Mouse (Mus musculus) hindbrain, embryonic 13.5 days (tissue): ENCODE measurements around the gene Lhx3. TPM values are rescaled to one million over a fixed set of nuclear protein-coding genes. Genes with fewer than 3 reads are reported as not detected.
A peak's percentile ranks its signal among the peaks of the same experiment; 100 is the strongest.

ENCODE experiments used
- ATAC-seq: fragments of 200-750 bp; cut with Nextera tagmentation; 2 replicates; pipeline ENCODE4 v1.8.0; 2017; ENCODE audit warnings: moderate TSS enrichment; ENCODE audit not compliant: low FRiP score
- H3K27ac ChIP-seq: fragments of 300-500 bp; sonication (generic); 2 replicates; pipeline ENCODE4 v1.5.1; 2015; ENCODE audit warnings: inconsistent platforms, mild to moderate bottlenecking, moderate library complexity
- H3K27me3 ChIP-seq: fragments of 300-500 bp; sonication (generic); 2 replicates; pipeline ENCODE4 v1.6.1; 2015; ENCODE audit warnings: mild to moderate bottlenecking, inconsistent platforms
- H3K36me3 ChIP-seq: fragments of 300-500 bp; sonication (generic); 2 replicates; pipeline ENCODE4 v1.6.1; 2015; ENCODE audit warnings: mild to moderate bottlenecking, inconsistent platforms
- H3K4me1 ChIP-seq: fragments of 300-500 bp; sonication (generic); replicated peaks from 2 replicates; pipeline ENCODE4 v1.6.1; 2015; ENCODE audit warnings: inconsistent platforms
- H3K4me2 ChIP-seq: fragments of 300-500 bp; sonication (generic); 2 replicates; pipeline ENCODE4 v1.6.1; 2015; ENCODE audit warnings: inconsistent platforms, mild to moderate bottlenecking, moderate library complexity
- H3K4me3 ChIP-seq: fragments of 300-500 bp; sonication (generic); 2 replicates; pipeline ENCODE4 v1.5.1; 2015; ENCODE audit warnings: mild to moderate bottlenecking, inconsistent platforms
- H3K9ac ChIP-seq: fragments of 300-500 bp; sonication (generic); 2 replicates; pipeline ENCODE4 v1.6.1; 2015; ENCODE audit warnings: mild to moderate bottlenecking, inconsistent platforms
- H3K9me3 ChIP-seq: fragments of 300-500 bp; sonication (generic); 2 replicates; pipeline ENCODE4 v1.6.1; 2016; ENCODE audit warnings: inconsistent platforms
- WGBS: fragments of 180-500 bp; shearing (Covaris S2); methylation state at CpG from one replicate; pipeline ENCODE4 v1.1.7; 2015; 5-methylcytosine and 5-hydroxymethylcytosine counted together
- polyA plus RNA-seq: library from polyadenylated mRNA; unstranded; fragments of >200 nt; fragmentation: Nextera tagmentation; extraction: Ambion mirVana; gene quantifications from 2 replicates; pipeline ENCODE4 v1.2.1, GENCODE M21; 2015

Lhx3 gene
- polyA plus RNA-seq, 1 experiment from 2014 or later = 5.2 TPM

DNA sequence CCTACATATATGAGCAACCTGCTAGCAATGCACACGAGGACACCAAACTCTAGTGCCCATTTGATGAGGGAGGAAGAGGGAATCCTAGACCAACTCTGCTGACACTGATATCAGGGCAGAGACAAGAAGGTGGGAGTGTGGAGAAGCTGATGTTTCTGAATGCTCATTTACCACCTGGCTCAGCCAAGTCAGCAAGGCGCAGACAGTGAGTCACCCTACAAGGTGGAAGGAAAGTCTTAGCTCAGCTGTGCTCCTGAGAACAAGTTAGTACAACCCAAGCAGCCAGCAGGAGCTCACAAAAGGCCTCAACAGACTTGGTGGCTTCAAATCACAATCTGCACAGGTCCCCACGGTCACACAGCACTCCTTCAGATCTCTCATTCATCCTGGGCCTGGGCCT lies 23.3 kb upstream of the Lhx3 start:
- ATAC-seq = no peak

DNA sequence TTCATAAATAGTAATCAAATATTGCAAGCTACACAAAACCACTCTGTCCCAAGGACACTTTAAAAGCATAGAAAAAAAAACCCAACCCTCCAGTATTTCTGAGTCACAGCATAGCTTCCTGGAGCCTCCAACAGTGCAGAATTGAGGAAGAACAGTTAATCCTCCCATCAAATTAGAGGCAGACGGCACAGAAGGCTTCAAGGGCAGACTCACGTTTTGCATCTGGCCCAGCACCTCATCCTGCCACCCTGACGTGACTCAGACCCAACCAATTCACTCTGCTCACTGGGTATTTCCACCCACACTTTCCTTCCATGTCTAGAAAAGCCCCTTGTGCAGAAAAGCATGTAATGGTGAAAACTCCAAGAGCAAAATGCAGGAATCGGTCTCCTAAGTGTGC lies 22.2 kb upstream of the Lhx3 start:
- no peaks in the 10 kb centered on the region for H3K9me3 ChIP-seq
- no peaks in the 10 kb centered on the region for H3K27me3 ChIP-seq
- 71% methylated on average over 4 of the region's 4 CpGs for WGBS
- H3K4me1 ChIP-seq = peaks cover 10% of the 10 kb centered on the region
- no peak overlapping the region for H3K27ac ChIP-seq
- no peak overlapping the region for H3K4me3 ChIP-seq
- no peak overlapping the region for H3K4me2 ChIP-seq
- ATAC-seq = no peak
- H3K9ac ChIP-seq = no peak overlapping the region
- peaks cover 8% of the 10 kb centered on the region for H3K36me3 ChIP-seq

More for the DNA sequence above, 23.3 kb upstream of the Lhx3 start:
- peaks cover 21% of the 10 kb centered on the region for H3K4me1 ChIP-seq
- H3K27me3 ChIP-seq = no peaks in the 10 kb centered on the region
- H3K9me3 ChIP-seq = no peaks in the 10 kb centered on the region
- no peak overlapping the region for H3K9ac ChIP-seq
- H3K4me2 ChIP-seq = no peak overlapping the region
- H3K27ac ChIP-seq = no peak overlapping the region
- H3K36me3 ChIP-seq = peaks cover 1% of the 10 kb centered on the region; the same call in 1 of the 2 replicates
- no peak overlapping the region for H3K4me3 ChIP-seq
- WGBS = 88% methylated on average over 3 of the region's 3 CpGs

DNA sequence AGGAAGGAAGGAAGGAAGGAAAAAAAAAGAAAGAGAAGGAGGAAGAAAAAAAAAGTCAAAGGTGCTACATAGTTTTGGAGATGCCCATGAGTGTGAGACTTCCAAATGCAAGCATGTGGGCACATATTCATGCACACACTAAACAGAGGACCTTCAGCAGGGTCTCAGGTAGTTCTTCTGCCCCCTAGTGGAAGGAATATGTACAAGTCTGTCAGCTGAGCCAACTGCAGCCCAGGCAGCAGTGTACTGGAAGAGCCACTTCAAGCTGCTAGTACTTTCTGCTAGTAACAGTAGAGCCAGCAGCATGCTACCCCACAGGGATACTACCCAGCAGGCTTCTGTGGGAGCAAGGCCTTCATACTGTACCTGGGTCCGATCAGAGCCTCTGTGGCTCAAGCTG lies 19.7 kb upstream of the Lhx3 start:
- 67% methylated on average over 1 of the region's 1 CpGs for WGBS
- H3K9ac ChIP-seq = no peak overlapping the region
- ATAC-seq = peak; percentile 73

DNA sequence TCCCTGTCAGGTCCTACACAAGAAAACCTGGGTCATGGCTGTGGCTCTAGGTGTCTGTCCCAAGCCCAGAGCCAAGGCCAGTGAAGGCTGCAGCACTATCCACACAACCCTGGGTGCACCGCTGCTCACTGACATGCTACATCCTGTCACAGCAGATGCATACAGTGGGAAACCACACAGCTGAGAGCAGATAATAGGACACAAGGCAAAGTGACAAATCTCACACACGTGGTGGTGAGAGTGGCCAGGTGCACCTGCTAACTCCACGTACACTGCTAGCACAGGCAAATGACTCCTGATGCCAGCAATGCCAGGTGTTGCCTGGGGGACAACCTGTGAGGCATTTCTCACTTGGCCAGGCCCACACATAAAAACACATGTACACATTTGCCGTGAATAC lies 17.2 kb upstream of the Lhx3 start:
- Histone ChIP-seq H3K27me3 (no peaks in the 10 kb centered on the region), H3K4me2 (no peak overlapping the region), H3K36me3 (peaks cover 52% of the 10 kb centered on the region), H3K27ac (no peak overlapping the region), H3K9ac (no peak overlapping the region), H3K4me1 (no peaks in the 10 kb centered on the region), H3K9me3 (no peaks in the 10 kb centered on the region), H3K4me3 (no peak overlapping the region)
- 94% methylated on average over 4 of the region's 4 CpGs for WGBS
- no peak for ATAC-seq

More for the DNA sequence above, 19.7 kb upstream of the Lhx3 start:
- no peaks in the 10 kb centered on the region for H3K27me3 ChIP-seq
- no peaks in the 10 kb centered on the region for H3K9me3 ChIP-seq
- H3K4me1 ChIP-seq = no peaks in the 10 kb centered on the region
- no peak overlapping the region for H3K4me2 ChIP-seq
- H3K27ac ChIP-seq = no peak overlapping the region
- peaks cover 28% of the 10 kb centered on the region for H3K36me3 ChIP-seq
- no peak overlapping the region for H3K4me3 ChIP-seq

DNA sequence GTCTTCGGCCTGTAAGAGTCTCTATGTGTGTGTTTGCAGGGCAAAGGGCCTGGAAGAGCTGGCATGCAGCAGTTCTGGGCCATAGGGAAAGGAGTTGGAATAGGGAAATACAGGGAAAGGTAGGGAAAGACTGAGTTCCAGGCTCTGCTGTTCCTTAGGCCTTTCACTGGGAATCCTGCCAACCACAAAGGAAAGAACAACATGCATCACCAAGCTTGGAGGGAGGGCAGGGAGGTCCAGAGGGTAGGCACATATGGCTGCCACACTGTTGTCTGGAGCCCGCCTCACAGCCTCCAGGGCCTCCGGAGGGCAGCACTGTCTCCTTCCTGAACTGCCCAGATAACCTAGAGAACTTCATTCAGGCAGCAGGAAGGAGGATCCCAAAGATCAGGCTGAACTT lies 15.9 kb upstream of the Lhx3 start:
- H3K9me3 ChIP-seq = no peaks in the 10 kb centered on the region
- 89% methylated on average over 3 of the region's 3 CpGs for WGBS
- H3K9ac ChIP-seq = 0 out of 2 replicates have a peak overlapping the region, but pooled peaks have one; percentile 19
- no peak overlapping the region for H3K27ac ChIP-seq
- no peak for ATAC-seq
- H3K36me3 ChIP-seq = peaks cover 65% of the 10 kb centered on the region
- H3K4me2 ChIP-seq = no peak overlapping the region
- H3K4me1 ChIP-seq = no peaks in the 10 kb centered on the region
- H3K4me3 ChIP-seq = no peak overlapping the region
- H3K27me3 ChIP-seq = no peaks in the 10 kb centered on the region

DNA sequence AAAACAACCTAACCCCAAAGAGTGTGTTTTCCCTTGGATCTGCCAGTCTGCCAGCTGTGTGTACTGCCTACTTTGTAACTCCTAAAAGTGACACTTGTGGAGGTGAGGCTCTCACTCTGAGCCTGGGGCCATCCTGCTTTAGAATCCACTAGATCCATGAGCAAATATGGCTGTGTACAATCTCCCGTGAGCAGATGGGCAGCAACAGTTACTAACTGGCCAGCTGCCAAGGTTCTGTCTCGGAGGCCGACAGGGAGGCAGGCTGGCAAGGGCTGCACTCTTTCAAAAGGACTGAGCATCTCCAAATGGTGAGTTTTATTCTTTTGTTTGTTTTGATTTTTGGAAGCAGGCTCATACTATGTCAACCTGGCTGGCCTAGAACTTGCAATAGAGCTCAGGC lies 6.4 kb upstream of the Lhx3 start:
- Histone ChIP-seq H3K4me2 (no peak overlapping the region), H3K4me3 (no peak overlapping the region), H3K9ac (no peak overlapping the region), H3K9me3 (peaks cover 6% of the 10 kb centered on the region; the same call in 1 of the 2 replicates), H3K27ac (0 out of 2 replicates have a peak overlapping the region, but pooled peaks have one; percentile 6), H3K27me3 (peaks cover 6% of the 10 kb centered on the region; the same call in 1 of the 2 replicates), H3K4me1 (peaks cover 6% of the 10 kb centered on the region), H3K36me3 (peaks cover 81% of the 10 kb centered on the region)
- no peak for ATAC-seq
- WGBS = 25% methylated on average over 3 of the region's 3 CpGs

DNA sequence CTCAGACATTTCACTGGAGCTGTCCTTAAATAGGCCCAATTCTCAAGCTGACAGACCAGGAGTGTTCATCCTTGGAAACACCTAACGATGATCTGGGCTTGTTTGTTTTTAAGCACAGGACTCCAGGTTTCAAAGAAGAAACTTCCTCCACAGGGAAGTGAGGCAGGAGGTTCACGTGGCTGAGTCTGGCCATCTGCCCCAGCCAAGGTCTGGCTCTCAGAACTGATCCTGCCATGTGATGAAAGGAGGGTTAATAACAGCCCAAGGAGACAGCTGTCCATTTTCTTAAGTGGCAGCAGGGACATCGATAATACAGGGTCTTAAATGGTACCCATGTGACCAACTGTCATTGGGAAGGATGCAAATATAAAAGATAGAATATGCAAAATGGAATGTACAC lies 1.5 kb upstream of the Lhx3 start:
- 66% methylated on average over 3 of the region's 3 CpGs for WGBS
- ATAC-seq = no peak
- Histone ChIP-seq H3K4me2 (no peak overlapping the region), H3K9me3 (peaks cover 6% of the 10 kb centered on the region; the same call in 1 of the 2 replicates), H3K4me3 (no peak overlapping the region), H3K4me1 (peaks cover 27% of the 10 kb centered on the region), H3K27ac (no peak overlapping the region), H3K27me3 (peaks cover 54% of the 10 kb centered on the region), H3K36me3 (peaks cover 46% of the 10 kb centered on the region), H3K9ac (no peak overlapping the region)

DNA sequence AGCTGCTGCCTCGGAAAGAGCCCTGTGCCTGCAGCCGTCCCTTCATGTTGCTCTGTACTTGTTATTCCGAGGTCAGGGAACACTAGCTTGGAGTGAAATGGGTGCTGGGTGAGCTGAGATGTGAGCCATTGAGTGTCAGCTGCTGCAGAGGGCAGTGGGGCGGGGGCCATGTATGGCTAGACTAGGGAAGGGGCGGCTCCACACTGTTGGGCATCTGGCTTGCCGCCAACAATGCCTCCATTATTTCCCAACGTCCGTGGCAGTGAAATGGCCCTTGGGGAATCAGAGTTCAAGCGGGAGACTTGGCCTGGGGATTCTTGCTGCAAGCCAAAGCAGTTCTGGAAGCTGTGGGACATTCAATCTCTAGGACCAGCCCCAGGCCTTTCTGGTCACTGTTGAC lies 530 bp downstream of the Lhx3 start:
- Histone ChIP-seq H3K4me1 (peaks cover 33% of the 10 kb centered on the region), H3K9ac (0 out of 2 replicates have a peak overlapping the region, but pooled peaks have one; percentile 19), H3K4me3 (peak overlapping the region; percentile 30; the same call in 1 of the 2 replicates), H3K9me3 (peaks cover 6% of the 10 kb centered on the region; the same call in 1 of the 2 replicates), H3K4me2 (no peak overlapping the region), H3K27ac (0 out of 2 replicates have a peak overlapping the region, but pooled peaks have one; percentile 23), H3K27me3 (peaks cover 73% of the 10 kb centered on the region), H3K36me3 (peaks cover 31% of the 10 kb centered on the region)
- ATAC-seq = peak; percentile 36; the same call in 1 of the 2 replicates
- WGBS = 5% methylated on average over 9 of the region's 9 CpGs

DNA sequence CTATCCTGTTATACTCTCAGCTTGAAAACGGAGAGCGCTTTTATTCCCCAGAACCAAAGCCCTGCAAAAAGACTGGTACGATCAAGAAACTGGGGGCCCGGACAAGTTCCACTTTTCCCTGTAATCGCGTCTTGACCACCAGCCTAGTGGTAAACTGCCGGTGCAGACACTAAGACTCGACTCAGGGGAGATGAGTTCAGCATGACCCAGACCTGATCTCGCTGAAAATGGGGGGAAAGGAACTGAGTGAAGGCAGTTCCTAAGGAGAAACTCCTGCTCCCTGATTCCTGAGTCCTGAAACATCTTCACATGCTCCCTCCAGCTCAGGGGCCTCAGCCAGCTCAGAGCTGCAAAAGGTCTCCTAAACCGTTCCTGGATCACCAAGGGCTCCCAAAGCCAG lies 2.3 kb downstream of the Lhx3 start:
- peak overlapping the region; percentile 30 for H3K4me3 ChIP-seq
- no peak overlapping the region for H3K4me2 ChIP-seq
- H3K9ac ChIP-seq = peak overlapping the region; percentile 56; the same call in 1 of the 2 replicates
- H3K9me3 ChIP-seq = peaks cover under 1% of the 10 kb centered on the region; the same call in 1 of the 2 replicates
- peaks cover 42% of the 10 kb centered on the region for H3K4me1 ChIP-seq
- H3K27me3 ChIP-seq = peaks cover 91% of the 10 kb centered on the region
- H3K36me3 ChIP-seq = peaks cover 13% of the 10 kb centered on the region
- no peak for ATAC-seq
- WGBS = 9% methylated on average over 10 of the region's 10 CpGs
- no peak overlapping the region for H3K27ac ChIP-seq

DNA sequence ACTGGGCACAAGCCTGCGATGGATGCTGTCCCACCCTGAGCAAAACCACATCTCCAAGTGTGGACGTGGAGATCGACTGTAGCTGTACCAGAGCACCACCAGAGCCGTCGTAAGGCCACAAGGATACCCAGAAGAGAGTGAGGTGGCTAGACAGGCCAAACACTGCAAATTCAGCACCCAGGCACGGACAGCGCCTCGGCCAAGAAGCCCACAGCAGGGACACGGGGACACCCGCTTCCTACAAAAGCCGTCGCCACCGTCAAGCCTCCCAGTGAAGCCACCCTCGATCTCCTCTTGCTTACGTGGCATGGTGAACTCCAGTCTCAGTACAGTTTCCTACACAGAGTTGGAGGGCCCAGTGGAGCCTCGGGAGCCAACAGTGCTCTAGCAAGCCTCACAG lies 3.0 kb downstream of the Lhx3 start:
- ATAC-seq = no peak
- 2% methylated on average over 16 of the region's 16 CpGs for WGBS

DNA sequence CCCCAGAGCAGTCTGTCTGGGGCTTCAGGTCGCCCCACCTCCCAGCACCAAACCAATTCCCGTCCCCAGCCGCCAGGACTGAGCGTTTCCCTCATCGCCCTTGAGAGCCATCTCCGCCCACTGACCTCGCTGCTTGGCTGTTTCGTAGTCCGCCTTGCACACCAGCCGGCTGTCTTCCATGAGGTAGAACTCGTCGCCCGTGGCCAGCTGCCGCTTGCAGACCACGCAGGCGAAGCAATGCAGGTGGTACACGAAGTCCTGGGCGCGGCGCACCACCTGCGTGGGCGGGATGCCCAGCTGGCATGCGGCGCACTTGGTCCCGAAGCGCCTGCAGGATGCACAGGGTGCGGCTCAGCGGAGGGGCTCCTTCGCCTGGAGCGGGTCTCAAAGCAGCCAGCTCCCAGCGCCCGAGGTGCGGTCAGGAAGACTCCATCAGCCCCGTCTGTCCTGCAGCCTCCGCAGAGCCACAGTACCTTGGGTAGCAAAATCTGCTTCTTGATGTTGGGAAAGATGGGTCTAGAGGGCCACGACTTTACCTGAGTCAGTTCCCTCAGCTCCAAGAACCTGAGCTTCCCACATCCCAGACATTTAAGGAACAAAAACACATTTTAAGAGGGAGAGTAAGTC lies 5.1 kb downstream of the Lhx3 start:
- Histone ChIP-seq H3K4me3 (peak overlapping the region; percentile 28), H3K27me3 (peaks cover 99% of the 10 kb centered on the region), H3K9ac (0 out of 2 replicates have a peak overlapping the region, but pooled peaks have one; percentile 46), H3K4me2 (peak overlapping the region; percentile 48), H3K4me1 (peaks cover 46% of the 10 kb centered on the region), H3K36me3 (no peaks in the 10 kb centered on the region), H3K9me3 (no peaks in the 10 kb centered on the region), H3K27ac (peak overlapping the region; percentile 6; the same call in 1 of the 2 replicates)
- ATAC-seq = no peak
- under 1% methylated on average over 36 of the region's 36 CpGs for WGBS

More for the DNA sequence above, 3.0 kb downstream of the Lhx3 start:
- Histone ChIP-seq H3K4me1 (peaks cover 42% of the 10 kb centered on the region), H3K27me3 (peaks cover 93% of the 10 kb centered on the region), H3K36me3 (peaks cover 7% of the 10 kb centered on the region), H3K9me3 (no peaks in the 10 kb centered on the region), H3K9ac (no peak overlapping the region), H3K4me2 (no peak overlapping the region), H3K4me3 (no peak overlapping the region), H3K27ac (no peak overlapping the region)

DNA sequence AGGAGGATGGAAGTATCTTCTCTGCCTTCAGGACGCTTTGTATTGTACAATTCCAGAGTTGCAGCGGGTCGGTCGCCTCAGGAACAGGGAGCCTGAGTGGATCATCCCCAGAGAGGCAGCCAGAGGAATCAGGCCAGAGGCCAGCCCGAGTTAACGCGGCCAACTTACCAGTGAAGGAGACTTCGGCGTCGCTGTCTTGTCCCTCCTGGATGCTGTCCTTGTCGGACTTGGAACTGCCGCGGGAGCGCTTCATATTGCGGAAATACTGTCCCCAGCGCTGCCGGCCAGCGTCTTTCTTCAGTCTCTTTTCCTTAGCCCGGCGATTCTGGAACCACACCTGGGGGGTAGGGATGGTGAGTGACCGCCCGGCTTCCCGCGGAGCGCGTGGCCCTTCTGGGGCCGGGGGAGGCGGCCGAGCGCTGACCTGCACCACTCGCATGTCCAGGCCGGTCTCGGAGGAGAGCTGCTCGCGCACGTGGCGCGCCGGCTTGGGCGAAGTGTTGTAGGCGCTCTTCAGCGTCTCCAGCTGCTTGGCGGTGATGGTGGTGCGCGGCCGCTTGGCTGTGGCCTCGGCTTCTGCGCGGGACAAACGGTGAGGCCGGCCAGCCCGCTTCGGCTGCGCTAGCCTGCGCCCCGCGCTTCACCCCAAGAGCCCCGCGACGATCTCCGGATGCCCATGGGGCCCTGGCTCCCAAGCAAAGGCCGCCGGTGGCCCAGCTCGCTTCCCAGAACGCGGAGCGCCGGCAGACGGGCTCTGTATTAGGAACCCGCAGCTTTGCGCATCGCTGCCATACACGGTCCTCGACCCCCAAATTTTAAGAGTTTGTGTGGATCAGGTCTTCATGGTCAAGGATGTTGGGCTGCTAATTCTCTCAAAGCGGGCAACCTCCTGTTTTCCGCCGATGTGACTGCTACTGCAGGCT lies 5.9 kb downstream of the Lhx3 start:
- no peak for ATAC-seq
- under 1% methylated on average over 77 of the region's 77 CpGs for WGBS
- H3K4me3 ChIP-seq = peak overlapping the region; percentile 28
- peak overlapping the region; percentile 48 for H3K4me2 ChIP-seq
- peak overlapping the region; percentile 46 for H3K9ac ChIP-seq
- peak overlapping the region; percentile 48; the same call in 1 of the 2 replicates for H3K27ac ChIP-seq
- no peaks in the 10 kb centered on the region for H3K9me3 ChIP-seq
- no peaks in the 10 kb centered on the region for H3K36me3 ChIP-seq
- H3K4me1 ChIP-seq = peaks cover 45% of the 10 kb centered on the region
- H3K27me3 ChIP-seq = peaks cover 99% of the 10 kb centered on the region
